Mouse (Mus musculus) CD8-positive naive resting alpha-beta T cell, adult 2 months (primary cell): ENCODE measurements around the gene Rpl36al.
"Not testable (repeated sequence)": the region's sequence is repeated elsewhere in the genome, so short reads cannot be mapped to it uniquely, and the experiment has no call there.

Experiments used
- DNase-seq, 2 experiments: peaks; one replicate each; pipeline ENCODE4 v3.0.0; 2022; ENCODE audit warnings: low read depth in 2 of 2, low spot score in 2 of 2

Rpl36al gene

GRCm38 (mm10) chr12:69196444-69197377, 12.8 kb upstream of the Rpl36al start, which contains the start of gene Gm49383:
Gm49383 (minus strand) TSS chr12:69197104.
- peak; percentile 36 to 42 for DNase-seq

GRCm38 (mm10) chr12:69192637-69193036, 8.8 kb upstream of the Rpl36al start:
- DNase-seq: no peak

GRCm38 (mm10) chr12:69191396-69191795, 7.5 kb upstream of the Rpl36al start:
- no peak for DNase-seq

DNA sequence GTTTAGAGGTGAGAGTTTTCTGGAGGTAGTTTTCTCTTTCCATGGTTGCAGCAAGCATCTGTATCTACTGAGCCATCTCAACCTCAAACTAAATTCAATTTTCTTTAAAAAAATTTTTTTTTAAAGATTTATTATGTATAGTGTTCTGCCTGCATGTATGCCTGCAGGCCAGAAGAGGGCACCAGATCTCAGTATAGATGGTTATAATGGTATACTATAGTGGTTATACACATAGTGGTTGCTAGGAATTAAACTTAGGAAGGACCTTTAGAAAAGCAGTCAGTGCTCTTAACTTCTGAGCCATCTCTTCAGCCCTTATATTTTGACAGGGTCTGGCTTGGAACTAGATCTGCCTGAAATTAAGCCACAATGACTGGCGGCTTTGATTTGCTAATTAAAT, 6.6 kb upstream of the Rpl36al start:
- peak in 1 of 2 experiments; percentile 36 for DNase-seq

DNA sequence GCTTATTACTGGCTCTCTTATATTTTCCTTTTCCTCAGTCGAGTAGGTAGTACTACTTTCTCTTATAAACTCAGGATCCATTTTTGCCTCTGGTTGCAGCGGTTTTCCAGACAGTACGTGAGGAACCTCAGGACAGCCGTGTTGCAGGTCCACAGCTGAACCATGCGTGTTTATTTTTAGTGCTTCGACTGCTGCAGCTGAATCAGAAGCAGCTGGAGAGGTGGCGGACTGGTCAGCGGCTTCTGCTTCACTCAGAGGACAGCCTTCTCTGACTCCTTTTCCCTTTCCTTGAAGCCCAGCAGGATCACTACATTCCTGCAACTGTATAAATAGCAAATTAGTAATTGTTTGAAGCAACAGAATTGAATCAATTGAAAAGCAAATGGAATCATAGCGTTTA, 6.2 kb upstream of the Rpl36al start:
- DNase-seq: no peak

- DNase-seq: no peak
Measured at GRCm38 (mm10) chr12:69186811-69187471, 3.1 kb upstream of the Rpl36al start.

GRCm38 (mm10) chr12:69185371-69185770, 1.5 kb upstream of the Rpl36al start:
- no peak for DNase-seq

GRCm38 (mm10) chr12:69184342-69185295, 736 bp upstream of the Rpl36al start:
- DNase-seq: peak in 1 of 2 experiments; percentile 16

DNA sequence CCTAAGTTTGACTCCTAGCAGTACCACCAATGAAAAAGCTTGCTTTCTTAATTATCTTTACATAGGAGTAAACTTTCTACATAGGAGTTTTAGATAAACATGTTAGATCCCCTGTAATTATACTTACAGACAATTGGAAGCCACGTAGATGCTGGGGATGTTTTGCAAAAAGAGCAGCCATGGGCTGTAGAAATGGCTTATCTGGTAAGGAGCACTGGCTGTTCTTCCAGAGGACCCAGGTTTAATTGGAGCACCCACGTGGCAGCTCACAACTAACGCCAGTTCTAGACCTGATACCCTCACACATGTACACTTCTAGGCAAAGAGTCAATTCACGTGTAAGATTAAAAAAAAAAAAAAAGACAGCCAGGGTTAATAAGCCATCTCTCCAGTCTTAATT, 2.1 kb downstream of the Rpl36al start:
- no peak for DNase-seq

DNA sequence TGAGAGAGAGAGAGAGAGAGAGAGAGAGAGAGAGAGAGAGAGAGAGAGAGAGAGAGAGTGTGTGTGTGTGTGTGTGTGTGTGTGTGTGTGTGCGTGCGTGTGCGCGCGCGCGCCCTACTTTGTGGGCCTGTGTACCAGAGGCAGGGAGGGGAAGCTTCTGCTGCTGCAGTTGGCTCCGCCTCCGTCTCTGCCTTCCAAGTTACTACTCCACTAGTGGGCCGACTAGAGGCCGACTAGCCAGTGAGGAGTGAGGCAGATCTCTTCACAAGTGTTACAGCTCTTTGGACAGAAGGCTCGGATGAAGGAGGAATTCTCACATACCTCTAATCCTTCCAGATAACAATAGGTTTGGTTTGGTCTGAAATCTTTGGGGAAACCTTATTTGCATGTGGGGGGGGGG, 4.5 kb downstream of the Rpl36al start:
- no peak for DNase-seq

DNA sequence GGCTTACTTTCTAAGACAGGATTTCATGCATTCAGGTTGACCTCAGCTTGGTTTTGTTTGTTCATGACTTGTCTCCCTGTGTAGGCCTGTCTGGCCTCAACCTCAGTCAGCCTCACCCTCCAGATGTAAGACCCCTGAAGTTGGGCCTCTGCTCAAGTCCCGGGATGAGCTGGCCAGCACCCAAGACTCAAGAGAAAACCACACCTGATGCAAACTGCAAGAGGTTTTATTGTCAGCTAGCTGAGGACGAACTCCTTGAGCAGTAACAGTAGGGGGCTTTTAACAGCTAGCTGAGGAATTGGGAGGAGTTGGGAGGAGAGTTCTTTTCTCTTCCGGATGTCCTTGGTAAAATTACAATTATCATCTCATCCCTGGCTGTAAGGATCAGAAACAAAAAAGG, 6.4 kb downstream of the Rpl36al start:
- DNase-seq: no peak

DNA sequence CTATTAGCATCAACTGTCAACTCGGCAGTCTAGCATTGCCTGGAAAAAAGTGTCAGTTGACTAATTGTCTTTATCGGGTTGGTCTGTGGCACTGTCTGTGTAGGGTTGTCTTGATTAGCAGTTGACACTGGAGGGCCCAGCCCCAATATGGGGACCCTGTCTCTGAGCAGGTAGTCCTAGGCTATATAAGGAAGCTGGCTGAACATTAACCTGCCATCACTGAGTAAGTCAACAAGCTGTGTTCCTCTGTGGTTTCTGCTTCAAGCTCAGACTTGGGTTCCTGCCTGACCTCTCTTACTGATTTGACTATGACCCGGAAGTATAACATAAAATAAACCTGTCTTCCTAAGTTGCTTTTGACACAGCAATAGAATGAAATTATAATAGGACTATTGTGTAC, 7.9 kb downstream of the Rpl36al start:
- no peak for DNase-seq

DNA sequence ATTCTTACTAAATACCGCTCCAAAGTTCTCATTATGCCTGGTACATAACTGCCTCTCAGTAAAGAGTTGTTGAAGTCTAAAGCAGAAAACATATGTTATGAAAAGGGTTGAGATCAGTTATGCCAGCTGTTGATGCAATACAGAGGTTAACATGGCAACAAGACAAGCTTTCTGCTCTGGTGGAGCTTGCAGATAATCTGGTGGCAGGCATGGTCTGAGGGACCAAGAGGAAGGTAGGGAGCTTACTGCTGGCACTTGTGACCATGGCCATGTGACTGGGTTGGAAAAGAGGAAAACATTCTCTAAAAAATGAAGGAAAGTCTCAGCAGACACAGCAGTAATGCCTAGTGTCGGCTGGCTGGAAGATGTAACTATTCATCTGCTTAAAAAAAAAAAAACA, 12.6 kb downstream of the Rpl36al start:
- DNase-seq: no peak

GRCm38 (mm10) chr12:69168461-69169106, 15.3 kb downstream of the Rpl36al start, which contains the start of gene Lrr1:
Lrr1 (plus strand) TSS chr12:69168814.
- peak; percentile 85 to 89 for DNase-seq

- no peak for DNase-seq
Measured at GRCm38 (mm10) chr12:69167656-69168460, 16.0 kb downstream of the Rpl36al start.

- not testable (repeated sequence) for DNase-seq
Measured at GRCm38 (mm10) chr12:69166861-69167581, 16.9 kb downstream of the Rpl36al start.

DNA sequence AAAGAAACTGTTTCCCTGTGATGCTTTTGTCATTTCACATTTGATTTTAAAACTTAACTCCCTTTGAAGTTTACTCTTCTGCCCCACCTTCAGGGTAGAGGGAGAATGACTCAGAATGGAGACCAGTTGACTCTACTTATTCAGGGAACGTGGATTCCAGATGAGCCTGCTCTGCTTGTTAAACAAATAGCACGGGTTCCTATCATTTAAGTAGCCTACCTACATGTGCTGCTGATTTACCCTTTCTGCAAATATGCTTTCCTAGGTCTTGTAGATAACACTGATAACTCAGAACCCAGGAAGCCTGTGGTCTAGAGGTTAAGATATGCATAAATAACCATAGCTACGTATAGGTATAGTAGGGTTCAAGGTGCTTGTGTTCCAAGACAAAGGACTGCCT, 19.0 kb downstream of the Rpl36al start:
- no peak for DNase-seq

DNA sequence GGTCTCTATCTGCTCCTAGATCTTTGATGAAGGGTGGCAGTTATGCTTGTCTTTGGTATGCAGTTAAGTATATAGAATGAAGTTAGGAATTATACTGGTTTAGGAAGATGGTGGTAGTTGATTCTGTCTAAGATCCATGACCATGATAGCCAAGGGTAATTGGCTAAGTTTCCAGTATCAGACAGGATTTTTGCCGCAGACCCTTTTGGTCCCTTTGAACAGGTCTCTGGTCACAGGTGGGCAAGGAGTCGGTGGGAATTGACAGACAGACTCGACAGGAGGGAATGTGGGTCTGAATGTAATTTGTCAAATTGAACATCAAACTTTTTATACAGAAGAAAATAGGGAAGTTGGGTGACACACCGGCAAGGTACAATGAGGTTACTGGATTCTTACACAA, 20.3 kb downstream of the Rpl36al start:
- not testable (repeated sequence) for DNase-seq

GRCm38 (mm10) chr12:69160677-69161076, 23.2 kb downstream of the Rpl36al start:
- DNase-seq: not testable (repeated sequence)
